Mouse (Mus musculus): ENCODE results near the gene Coro2a. TPM values are rescaled to one million over a fixed set of nuclear protein-coding genes. Genes with fewer than 3 reads are reported as not detected.
A peak's percentile ranks its signal among the peaks of the same experiment; 100 is the strongest.
"Not testable (repeated sequence)": the region's sequence is repeated elsewhere in the genome, so short reads cannot be mapped to it uniquely, and the experiment has no call there.

Coro2a gene
- 10 to 100 TPM; 15.6 to 16.1 TPM for total RNA-seq (2021)
- long read RNA-seq, experiment 1, full-length matches to known transcripts, result 6 of 12 reads
- long read RNA-seq, experiment 1, partial matches to known transcripts, result 2 of 12 reads
- long read RNA-seq, experiment 1, other reads (novel, unspliced or antisense), result 4 of 12 reads
- long read RNA-seq, experiment 2, full-length matches to known transcripts, result 8 of 16 reads
- long read RNA-seq, experiment 2, partial matches to known transcripts, result 2 of 16 reads
- long read RNA-seq, experiment 2, other reads (novel, unspliced or antisense), result 6 of 16 reads

- Histone ChIP-seq H3K4me3 (peak within 1 kb of the TSS; percentile 76), H3K27ac (peak within 1 kb of the TSS; percentile 78)
- DNase-seq (ENCODE audit: low spot score in 2 of 2), result peak; percentile 88 to 92
- peak; percentile 93 for TF ChIP-seq CTCF (conservative IDR thresholded peaks at IDR 0.05)
Measured at GRCm38 (mm10) chr4:46601844-46602423, at the start of gene Coro2a. Coro2a (minus strand) TSS chr4:46602202.

- peak within 1 kb of the TSS; percentile 88 for H3K27ac ChIP-seq
- peak; percentile 75 for TF ChIP-seq CTCF (conservative IDR thresholded peaks at IDR 0.05)
Measured at GRCm38 (mm10) chr4:46650086-46650753, 48.2 kb upstream of the Coro2a start, which contains the start of gene Tbc1d2. Tbc1d2 (minus strand) TSS chr4:46650209.

GRCm38 (mm10) chr4:46649161-46649560 is 47.2 kb upstream of the Coro2a start:
- DNase-seq (ENCODE audit: low spot score in 2 of 2), result no peak
- Histone ChIP-seq H3K27ac (0 out of 2 replicates have a peak overlapping the region, but pooled peaks have one; percentile 88), H3K4me3 (peak overlapping the region; percentile 94)
- no peak for TF ChIP-seq CTCF (conservative IDR thresholded peaks at IDR 0.05)

More at GRCm38 (mm10) chr4:46650086-46650753, 48.2 kb upstream of the Coro2a start, which contains the start of gene Tbc1d2:
- DNase-seq (ENCODE audit: low spot score in 2 of 2), result peak; percentile 89 to 92
- peak within 1 kb of the TSS; percentile 94 for H3K4me3 ChIP-seq

GRCm38 (mm10) chr4:46643676-46644112 is 41.7 kb upstream of the Coro2a start:
- Histone ChIP-seq H3K27ac (no peak overlapping the region), H3K4me3 (no peak overlapping the region)

GRCm38 (mm10) chr4:46642924-46643675 is 41.1 kb upstream of the Coro2a start:
- Histone ChIP-seq H3K27ac (no peak overlapping the region), H3K4me3 (no peak overlapping the region)
- no peak for DNase-seq (ENCODE audit: low spot score in 2 of 2)
- no peak for TF ChIP-seq CTCF (conservative IDR thresholded peaks at IDR 0.05)

More at GRCm38 (mm10) chr4:46643676-46644112, 41.7 kb upstream of the Coro2a start:
- DNase-seq (ENCODE audit: low spot score in 2 of 2), result no peak
- TF ChIP-seq CTCF (conservative IDR thresholded peaks at IDR 0.05), result no peak

GRCm38 (mm10) chr4:46641283-46641682 is 39.3 kb upstream of the Coro2a start:
- no peak for DNase-seq (ENCODE audit: low spot score in 2 of 2)
- no peak for TF ChIP-seq CTCF (conservative IDR thresholded peaks at IDR 0.05)

GRCm38 (mm10) chr4:46639866-46640265 is 37.9 kb upstream of the Coro2a start:
- Histone ChIP-seq H3K4me3 (no peak overlapping the region), H3K27ac (no peak overlapping the region)
- TF ChIP-seq CTCF (conservative IDR thresholded peaks at IDR 0.05), result no peak
- DNase-seq (ENCODE audit: low spot score in 2 of 2), result no peak

More at GRCm38 (mm10) chr4:46641283-46641682, 39.3 kb upstream of the Coro2a start:
- no peak overlapping the region for H3K4me3 ChIP-seq
- no peak overlapping the region for H3K27ac ChIP-seq

- DNase-seq (ENCODE audit: low spot score in 2 of 2); H3K27ac ChIP-seq: not testable (repeated sequence)
Measured at GRCm38 (mm10) chr4:46637250-46637649, 35.2 kb upstream of the Coro2a start.

GRCm38 (mm10) chr4:46635702-46636430 is 33.9 kb upstream of the Coro2a start:
- no peak for DNase-seq (ENCODE audit: low spot score in 2 of 2)
- TF ChIP-seq CTCF (conservative IDR thresholded peaks at IDR 0.05), result no peak
- no peak overlapping the region for H3K4me3 ChIP-seq
- H3K27ac ChIP-seq, result no peak overlapping the region

More at GRCm38 (mm10) chr4:46637250-46637649, 35.2 kb upstream of the Coro2a start:
- H3K4me3 ChIP-seq, result not testable (repeated sequence)

GRCm38 (mm10) chr4:46634881-46635280 is 32.9 kb upstream of the Coro2a start:
- H3K4me3 ChIP-seq, result no peak overlapping the region
- TF ChIP-seq CTCF (conservative IDR thresholded peaks at IDR 0.05), result no peak
- no peak overlapping the region for H3K27ac ChIP-seq
- DNase-seq (ENCODE audit: low spot score in 2 of 2), result no peak

GRCm38 (mm10) chr4:46633565-46633964 is 31.6 kb upstream of the Coro2a start:
- H3K4me3 ChIP-seq; DNase-seq (ENCODE audit: low spot score in 2 of 2); H3K27ac ChIP-seq: not testable (repeated sequence)

- Histone ChIP-seq H3K27ac (no peak overlapping the region), H3K4me3 (no peak overlapping the region)
- no peak for TF ChIP-seq CTCF (conservative IDR thresholded peaks at IDR 0.05)
- DNase-seq (ENCODE audit: low spot score in 2 of 2), result no peak
Measured at GRCm38 (mm10) chr4:46632465-46632864, 30.5 kb upstream of the Coro2a start.

All from layer of hippocampus, adult 2 months (tissue).